Mouse (Mus musculus): Measurements from ENCODE around the gene Tspear.

DNA sequence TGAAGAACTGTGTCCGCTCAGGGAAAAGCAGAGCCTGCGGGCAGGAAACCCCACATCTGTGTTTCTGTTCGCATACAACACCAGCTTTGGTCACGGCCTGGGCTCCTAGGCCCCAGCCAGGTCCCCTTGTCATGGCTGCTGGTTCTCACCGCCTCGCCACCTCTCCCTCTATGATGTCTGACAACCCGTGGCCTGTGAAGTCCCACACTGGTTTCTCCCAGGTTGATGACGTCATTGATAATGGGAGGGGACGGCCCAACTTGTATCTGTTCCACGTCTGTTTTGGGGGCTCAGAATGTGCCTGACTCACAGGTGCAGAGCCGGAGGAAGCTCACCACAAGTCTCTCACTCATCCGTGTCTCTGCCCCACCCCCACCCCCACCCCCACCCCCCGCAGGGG, 12.6 kb upstream of the Tspear start:
- no peak for TF ChIP-seq CTCF (IDR thresholded peaks at IDR 0.05; ENCODE audit: low read depth)
- TF ChIP-seq EP300 (optimal IDR thresholded peaks at IDR 0.05): no peak

Measured in stomach, postnatal 0 days (tissue).